Mouse (Mus musculus) retina, adult 2 months (tissue): ENCODE measurements around the gene Foxk1.

Experiments used
- DNase-seq: peaks from one replicate; pipeline ENCODE4 v3.0.0-alpha.2; 2012; ENCODE audit warnings: low read depth, low spot score

The Foxk1 gene

GRCm38 (mm10) chr5:142386784-142387680, 14.3 kb upstream of the Foxk1 start:
- DNase-seq, result no peak

GRCm38 (mm10) chr5:142387716-142388115, 13.6 kb upstream of the Foxk1 start:
- DNase-seq, result no peak

- DNase-seq, result no peak
Measured at GRCm38 (mm10) chr5:142391691-142392090, 9.6 kb upstream of the Foxk1 start.

- DNase-seq, result no peak
Measured at GRCm38 (mm10) chr5:142394602-142395252, 6.6 kb upstream of the Foxk1 start.

GRCm38 (mm10) chr5:142395909-142396308, 5.4 kb upstream of the Foxk1 start:
- no peak for DNase-seq

- DNase-seq, result no peak
Measured at GRCm38 (mm10) chr5:142400181-142400883, 965 bp upstream of the Foxk1 start.

- DNase-seq, result no peak
Measured at GRCm38 (mm10) chr5:142401641-142402625, 636 bp downstream of the Foxk1 start.

GRCm38 (mm10) chr5:142403694-142404093, 2.4 kb downstream of the Foxk1 start:
- no peak for DNase-seq

GRCm38 (mm10) chr5:142404307-142404706, 3.0 kb downstream of the Foxk1 start:
- DNase-seq, result no peak

GRCm38 (mm10) chr5:142405426-142405825, 4.1 kb downstream of the Foxk1 start:
- DNase-seq, result no peak

GRCm38 (mm10) chr5:142406401-142406800, 5.1 kb downstream of the Foxk1 start:
- DNase-seq, result no peak

- DNase-seq, result no peak
Measured at GRCm38 (mm10) chr5:142406937-142407336, 5.6 kb downstream of the Foxk1 start.

GRCm38 (mm10) chr5:142407381-142407780, 6.1 kb downstream of the Foxk1 start:
- DNase-seq, result no peak

- no peak for DNase-seq
Measured at GRCm38 (mm10) chr5:142409169-142409568, 7.9 kb downstream of the Foxk1 start.

- DNase-seq, result no peak
Measured at GRCm38 (mm10) chr5:142410348-142410747, 9.1 kb downstream of the Foxk1 start.

GRCm38 (mm10) chr5:142412678-142413385, 11.5 kb downstream of the Foxk1 start:
- no peak for DNase-seq

GRCm38 (mm10) chr5:142413723-142414445, 12.6 kb downstream of the Foxk1 start:
- DNase-seq, result no peak

GRCm38 (mm10) chr5:142415401-142415800, 14.1 kb downstream of the Foxk1 start:
- no peak for DNase-seq

- DNase-seq, result no peak
Measured at GRCm38 (mm10) chr5:142416070-142416775, 14.9 kb downstream of the Foxk1 start.
